Mouse (Mus musculus): ENCODE data around the gene Fbxl21. TPM values are rescaled to one million over a fixed set of nuclear protein-coding genes. Genes with fewer than 3 reads are reported as not detected.

Gene Fbxl21
- total RNA-seq, 1 experiment: 0.58 TPM

- in situ Hi-C loops (cut with MboI; ENCODE audit: low sequenced_read_pairs in 2 of 2, unreplicated experiment in 2 of 2): no loop called here
Measured at GRCm38 (mm10) chr13:56561129-56561528, 38.9 kb downstream of the Fbxl21 start.

GRCm38 (mm10) chr13:56563075-56563474 is 40.8 kb downstream of the Fbxl21 start:
- TF ChIP-seq ZC3H11A (IDR thresholded peaks at IDR 0.05; ENCODE audit: borderline replicate concordance, low read depth, low read length) (no peak), ZNF384 (IDR thresholded peaks at IDR 0.05; ENCODE audit: low read depth, low read length) (no peak), MAFK (IDR thresholded peaks at IDR 0.05; ENCODE audit: insufficient read depth, low read depth, low read length) (no peak), HCFC1 (IDR thresholded peaks at IDR 0.05; ENCODE audit: borderline replicate concordance, insufficient read depth, low read length) (no peak), CHD2 (IDR thresholded peaks at IDR 0.05; ENCODE audit: low read depth, low read length) (no peak)
- H3K27ac ChIP-seq (ENCODE audit: insufficient read depth, low read depth, low read length, poor library complexity, severe bottlenecking): no peak overlapping the region
- no peaks in the 10 kb centered on the region for H3K9me3 ChIP-seq (ENCODE audit: control insufficient read depth, insufficient read depth, low read depth, low read length)
- DNase-seq (ENCODE audit: low read depth, low spot score): no peak
- H3K9ac ChIP-seq (ENCODE audit: insufficient read depth, low read depth, low read length, poor library complexity, severe bottlenecking): no peak overlapping the region
- in situ Hi-C loops (cut with MboI; ENCODE audit: low sequenced_read_pairs in 2 of 2, unreplicated experiment in 2 of 2): no loop called here
- no peaks in the 10 kb centered on the region for H3K4me1 ChIP-seq (ENCODE audit: control insufficient read depth in 2 of 2, insufficient read depth in 2 of 2, low read length in 2 of 2, poor library complexity in 1 of 2)
- H3K4me3 ChIP-seq (ENCODE audit: insufficient read depth in 1 of 2, low read depth in 1 of 2, low read length in 2 of 2, poor library complexity in 1 of 2, severe bottlenecking in 1 of 2): no peak overlapping the region
- no peaks in the 10 kb centered on the region for H3K36me3 ChIP-seq (ENCODE audit: control insufficient read depth, insufficient read depth, low read length, poor library complexity, severe bottlenecking)

More at GRCm38 (mm10) chr13:56561129-56561528, 38.9 kb downstream of the Fbxl21 start:
- Histone ChIP-seq H3K9me3 (ENCODE audit: control insufficient read depth, insufficient read depth, low read depth, low read length) (no peaks in the 10 kb centered on the region), H3K4me3 (ENCODE audit: insufficient read depth in 1 of 2, low read depth in 1 of 2, low read length in 2 of 2, poor library complexity in 1 of 2, severe bottlenecking in 1 of 2) (no peak overlapping the region), H3K9ac (ENCODE audit: insufficient read depth, low read depth, low read length, poor library complexity, severe bottlenecking) (no peak overlapping the region), H3K27ac (ENCODE audit: insufficient read depth, low read depth, low read length, poor library complexity, severe bottlenecking) (no peak overlapping the region), H3K36me3 (ENCODE audit: control insufficient read depth, insufficient read depth, low read length, poor library complexity, severe bottlenecking) (no peaks in the 10 kb centered on the region), H3K4me1 (ENCODE audit: control insufficient read depth in 2 of 2, insufficient read depth in 2 of 2, low read length in 2 of 2, poor library complexity in 1 of 2) (no peaks in the 10 kb centered on the region)
- no peak for TF ChIP-seq CHD2 (IDR thresholded peaks at IDR 0.05; ENCODE audit: low read depth, low read length)
- no peak for TF ChIP-seq ZC3H11A (IDR thresholded peaks at IDR 0.05; ENCODE audit: borderline replicate concordance, low read depth, low read length)
- no peak for TF ChIP-seq MAFK (IDR thresholded peaks at IDR 0.05; ENCODE audit: insufficient read depth, low read depth, low read length)
- no peak for TF ChIP-seq ZNF384 (IDR thresholded peaks at IDR 0.05; ENCODE audit: low read depth, low read length)
- TF ChIP-seq HCFC1 (IDR thresholded peaks at IDR 0.05; ENCODE audit: borderline replicate concordance, insufficient read depth, low read length): no peak
- no peak for DNase-seq (ENCODE audit: low read depth, low spot score)

- in situ Hi-C loops (cut with MboI; ENCODE audit: low sequenced_read_pairs in 2 of 2, unreplicated experiment in 2 of 2): no loop called here
- DNase-seq (ENCODE audit: low read depth, low spot score): no peak
- no peaks in the 10 kb centered on the region for H3K9me3 ChIP-seq (ENCODE audit: control insufficient read depth, insufficient read depth, low read depth, low read length)
- no peaks in the 10 kb centered on the region for H3K4me1 ChIP-seq (ENCODE audit: control insufficient read depth in 2 of 2, insufficient read depth in 2 of 2, low read length in 2 of 2, poor library complexity in 1 of 2)
- TF ChIP-seq ZC3H11A (IDR thresholded peaks at IDR 0.05; ENCODE audit: borderline replicate concordance, low read depth, low read length) (no peak), ZNF384 (IDR thresholded peaks at IDR 0.05; ENCODE audit: low read depth, low read length) (no peak), CHD2 (IDR thresholded peaks at IDR 0.05; ENCODE audit: low read depth, low read length) (no peak), MAFK (IDR thresholded peaks at IDR 0.05; ENCODE audit: insufficient read depth, low read depth, low read length) (no peak), HCFC1 (IDR thresholded peaks at IDR 0.05; ENCODE audit: borderline replicate concordance, insufficient read depth, low read length) (no peak)
- H3K4me3 ChIP-seq (ENCODE audit: insufficient read depth in 1 of 2, low read depth in 1 of 2, low read length in 2 of 2, poor library complexity in 1 of 2, severe bottlenecking in 1 of 2): no peak overlapping the region
- H3K36me3 ChIP-seq (ENCODE audit: control insufficient read depth, insufficient read depth, low read length, poor library complexity, severe bottlenecking): no peaks in the 10 kb centered on the region
- no peak overlapping the region for H3K27ac ChIP-seq (ENCODE audit: insufficient read depth, low read depth, low read length, poor library complexity, severe bottlenecking)
- no peak overlapping the region for H3K9ac ChIP-seq (ENCODE audit: insufficient read depth, low read depth, low read length, poor library complexity, severe bottlenecking)
Measured at GRCm38 (mm10) chr13:56566336-56566735, 44.1 kb downstream of the Fbxl21 start.

GRCm38 (mm10) chr13:56571645-56572044 is 49.4 kb downstream of the Fbxl21 start:
- Histone ChIP-seq H3K9me3 (ENCODE audit: control insufficient read depth, insufficient read depth, low read depth, low read length) (no peaks in the 10 kb centered on the region), H3K4me3 (ENCODE audit: insufficient read depth in 1 of 2, low read depth in 1 of 2, low read length in 2 of 2, poor library complexity in 1 of 2, severe bottlenecking in 1 of 2) (no peak overlapping the region), H3K4me1 (ENCODE audit: control insufficient read depth in 2 of 2, insufficient read depth in 2 of 2, low read length in 2 of 2, poor library complexity in 1 of 2) (no peaks in the 10 kb centered on the region; a peak in 1 of 4 replicates), H3K36me3 (ENCODE audit: control insufficient read depth, insufficient read depth, low read length, poor library complexity, severe bottlenecking) (no peaks in the 10 kb centered on the region), H3K9ac (ENCODE audit: insufficient read depth, low read depth, low read length, poor library complexity, severe bottlenecking) (no peak overlapping the region), H3K27ac (ENCODE audit: insufficient read depth, low read depth, low read length, poor library complexity, severe bottlenecking) (no peak overlapping the region)
- no peak for DNase-seq (ENCODE audit: low read depth, low spot score)
- TF ChIP-seq CHD2 (IDR thresholded peaks at IDR 0.05; ENCODE audit: low read depth, low read length): no peak
- TF ChIP-seq MAFK (IDR thresholded peaks at IDR 0.05; ENCODE audit: insufficient read depth, low read depth, low read length): no peak
- no peak for TF ChIP-seq HCFC1 (IDR thresholded peaks at IDR 0.05; ENCODE audit: borderline replicate concordance, insufficient read depth, low read length)
- TF ChIP-seq ZNF384 (IDR thresholded peaks at IDR 0.05; ENCODE audit: low read depth, low read length): no peak
- TF ChIP-seq ZC3H11A (IDR thresholded peaks at IDR 0.05; ENCODE audit: borderline replicate concordance, low read depth, low read length): no peak
- in situ Hi-C loops (cut with MboI; ENCODE audit: low sequenced_read_pairs in 2 of 2, unreplicated experiment in 2 of 2): no loop called here

- Histone ChIP-seq H3K4me1 (ENCODE audit: control insufficient read depth in 2 of 2, insufficient read depth in 2 of 2, low read length in 2 of 2, poor library complexity in 1 of 2) (no peaks in the 10 kb centered on the region; a peak in 1 of 4 replicates), H3K9me3 (ENCODE audit: control insufficient read depth, insufficient read depth, low read depth, low read length) (no peaks in the 10 kb centered on the region), H3K4me3 (ENCODE audit: insufficient read depth in 1 of 2, low read depth in 1 of 2, low read length in 2 of 2, poor library complexity in 1 of 2, severe bottlenecking in 1 of 2) (no peak overlapping the region), H3K36me3 (ENCODE audit: control insufficient read depth, insufficient read depth, low read length, poor library complexity, severe bottlenecking) (no peaks in the 10 kb centered on the region), H3K27ac (ENCODE audit: insufficient read depth, low read depth, low read length, poor library complexity, severe bottlenecking) (no peak overlapping the region), H3K9ac (ENCODE audit: insufficient read depth, low read depth, low read length, poor library complexity, severe bottlenecking) (no peak overlapping the region)
- TF ChIP-seq ZNF384 (IDR thresholded peaks at IDR 0.05; ENCODE audit: low read depth, low read length) (no peak), ZC3H11A (IDR thresholded peaks at IDR 0.05; ENCODE audit: borderline replicate concordance, low read depth, low read length) (no peak), HCFC1 (IDR thresholded peaks at IDR 0.05; ENCODE audit: borderline replicate concordance, insufficient read depth, low read length) (no peak), MAFK (IDR thresholded peaks at IDR 0.05; ENCODE audit: insufficient read depth, low read depth, low read length) (no peak), CHD2 (IDR thresholded peaks at IDR 0.05; ENCODE audit: low read depth, low read length) (no peak)
- no peak for DNase-seq (ENCODE audit: low read depth, low spot score)
- in situ Hi-C loops (cut with MboI; ENCODE audit: low sequenced_read_pairs in 2 of 2, unreplicated experiment in 2 of 2): no loop called here
Measured at GRCm38 (mm10) chr13:56575074-56575473, 52.8 kb downstream of the Fbxl21 start.

Measured in ES-E14 (cell line).